Mouse (Mus musculus) liver, adult 2 months (tissue): ENCODE results near the gene Tjp3. TPM values are rescaled to one million over a fixed set of nuclear protein-coding genes. Genes with fewer than 3 reads are reported as not detected.
A peak's percentile ranks its signal among the peaks of the same experiment; 100 is the strongest.

ENCODE experiments used
- DNase-seq: peaks from one replicate; pipeline ENCODE4 v3.0.0-alpha.2; 2011; ENCODE audit warnings: low read depth, low spot score; ENCODE audit errors: extremely low read depth
- H3K27ac ChIP-seq: fragments of 200-500 bp; replicated peaks from 2 replicates; pipeline ENCODE4 v1.5.1; 2012; ENCODE audit warnings: low read depth, mild to moderate bottlenecking, control low read depth, inconsistent platforms, low read length; ENCODE audit not compliant: insufficient read depth
- H3K27me3 ChIP-seq: fragments of 200-500 bp; 2 replicates; pipeline ENCODE4 v1.6.1; 2012; ENCODE audit warnings: mild to moderate bottlenecking, moderate library complexity, low read length, inconsistent platforms; ENCODE audit not compliant: control insufficient read depth, insufficient read depth
- H3K36me3 ChIP-seq: fragments of 200-500 bp; 2 replicates; pipeline ENCODE4 v1.6.1; 2012; ENCODE audit warnings: low read length, inconsistent platforms; ENCODE audit not compliant: control insufficient read depth, insufficient read depth
- H3K4me1 ChIP-seq: fragments of 200-500 bp; 2 replicates; pipeline ENCODE4 v1.6.1; 2011; ENCODE audit warnings: low read length; ENCODE audit not compliant: control insufficient read depth, insufficient read depth
- H3K4me3 ChIP-seq: fragments of 200-500 bp; 2 replicates; pipeline ENCODE4 v1.5.1; 2011; ENCODE audit warnings: low read depth, mild to moderate bottlenecking, control low read depth, low read length, moderate library complexity; ENCODE audit not compliant: insufficient read depth
- H3K79me2 ChIP-seq: fragments of 200-500 bp; 2 replicates; pipeline ENCODE4 v1.6.1; 2012; ENCODE audit warnings: inconsistent platforms, mild to moderate bottlenecking, low read length, moderate library complexity; ENCODE audit not compliant: control insufficient read depth, insufficient read depth
- H3K9ac ChIP-seq: fragments of 200-500 bp; 2 replicates; pipeline ENCODE4 v1.6.1; 2012; ENCODE audit warnings: low read depth, mild to moderate bottlenecking, control low read depth, inconsistent platforms, low read length
- CTCF ChIP-seq: fragments of 200-500 bp; IDR thresholded peaks from 2 replicates; pipeline ENCODE4 v1.5.1; 2011; ENCODE audit warnings: low read depth, low read length, control low read depth
- POLR2A ChIP-seq: fragments of 200-500 bp; IDR thresholded peaks from 2 replicates; pipeline ENCODE4 v1.6.1; 2011; ENCODE audit warnings: low read length, control low read depth; ENCODE audit not compliant: insufficient read depth; ENCODE audit errors: extremely low read depth
- WGBS: fragments of 180-500 bp; shearing (Covaris S2); methylation state at CpG from one replicate; pipeline ENCODE4 v1.1.7; 2018; 5-methylcytosine and 5-hydroxymethylcytosine counted together
- polyA plus RNA-seq: library from polyadenylated mRNA; depleted of rRNA; stranded (reverse); fragments of >200 nt; gene quantifications from 2 replicates; pipeline ENCODE4 v1.2.3, GENCODE M21; 2012
- total RNA-seq: library from RNA; depleted of rRNA; stranded (reverse); fragments of >200 nt; gene quantifications from 2 replicates; pipeline ENCODE4 v1.2.3, GENCODE M21; 2014

Tjp3 gene
- total and polyA plus RNA-seq, 2 experiments: 7.6 to 24.2 TPM

DNA sequence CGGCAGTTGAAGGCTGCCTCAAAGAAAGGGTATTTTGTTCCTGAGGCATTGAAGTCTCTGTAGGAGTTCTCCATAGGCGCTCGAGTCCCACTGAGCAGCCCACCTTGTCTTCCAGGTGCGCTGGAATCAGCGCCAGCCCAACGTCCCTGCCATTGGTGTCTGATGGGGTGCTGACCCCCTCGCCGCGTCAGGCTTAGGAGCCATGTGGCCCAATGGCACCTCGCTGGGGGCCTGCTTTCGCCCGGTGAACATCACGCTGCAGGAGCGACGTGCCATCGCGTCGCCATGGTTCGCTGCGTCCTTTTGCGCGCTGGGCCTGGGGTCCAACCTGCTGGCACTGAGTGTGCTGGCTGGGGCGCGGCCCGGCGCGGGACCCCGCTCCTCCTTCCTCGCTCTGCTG, 40.9 kb upstream of the Tjp3 start:
- Histone ChIP-seq H3K27me3 (no peaks in the 10 kb centered on the region), H3K79me2 (no peaks in the 10 kb centered on the region), H3K4me1 (no peaks in the 10 kb centered on the region; the same call in 1 of the 2 replicates), H3K4me3 (no peak overlapping the region), H3K27ac (no peak overlapping the region), H3K36me3 (no peaks in the 10 kb centered on the region), H3K9ac (no peak overlapping the region)
- TF ChIP-seq CTCF: no peak
- no peak for TF ChIP-seq POLR2A
- no peak for DNase-seq
- WGBS: 35% methylated on average over 29 of the region's 29 CpGs

DNA sequence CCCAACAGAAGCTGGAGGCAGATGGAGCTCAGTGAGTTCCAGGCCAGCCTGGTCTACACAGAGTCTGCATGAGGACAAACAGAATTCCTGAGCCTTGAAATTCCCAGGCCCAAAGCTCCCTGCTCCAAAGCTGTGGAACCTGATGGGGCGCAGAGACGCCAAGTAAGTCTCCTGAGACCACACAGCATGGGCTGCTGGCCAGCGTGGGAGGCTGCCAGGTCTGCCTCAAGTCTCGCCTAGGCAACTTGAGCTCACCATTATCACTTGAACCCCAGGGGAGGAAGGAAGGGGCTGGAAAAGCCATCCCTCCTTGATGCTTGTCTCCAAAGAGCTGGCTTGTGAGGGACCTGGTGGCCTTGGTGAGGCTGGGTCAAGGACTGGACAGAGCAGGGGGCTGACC, 38.6 kb upstream of the Tjp3 start:
- no peak for DNase-seq
- Histone ChIP-seq H3K4me3 (no peak overlapping the region), H3K27me3 (no peaks in the 10 kb centered on the region), H3K9ac (peak overlapping the region; percentile 52; the same call in 1 of the 2 replicates), H3K27ac (peak overlapping the region; percentile 40; the same call in 1 of the 2 replicates), H3K4me1 (no peaks in the 10 kb centered on the region; the same call in 1 of the 2 replicates), H3K36me3 (peaks cover 7% of the 10 kb centered on the region), H3K79me2 (no peaks in the 10 kb centered on the region)
- TF ChIP-seq CTCF (no peak), POLR2A (no peak)
- 79% methylated on average over 4 of the region's 4 CpGs for WGBS

DNA sequence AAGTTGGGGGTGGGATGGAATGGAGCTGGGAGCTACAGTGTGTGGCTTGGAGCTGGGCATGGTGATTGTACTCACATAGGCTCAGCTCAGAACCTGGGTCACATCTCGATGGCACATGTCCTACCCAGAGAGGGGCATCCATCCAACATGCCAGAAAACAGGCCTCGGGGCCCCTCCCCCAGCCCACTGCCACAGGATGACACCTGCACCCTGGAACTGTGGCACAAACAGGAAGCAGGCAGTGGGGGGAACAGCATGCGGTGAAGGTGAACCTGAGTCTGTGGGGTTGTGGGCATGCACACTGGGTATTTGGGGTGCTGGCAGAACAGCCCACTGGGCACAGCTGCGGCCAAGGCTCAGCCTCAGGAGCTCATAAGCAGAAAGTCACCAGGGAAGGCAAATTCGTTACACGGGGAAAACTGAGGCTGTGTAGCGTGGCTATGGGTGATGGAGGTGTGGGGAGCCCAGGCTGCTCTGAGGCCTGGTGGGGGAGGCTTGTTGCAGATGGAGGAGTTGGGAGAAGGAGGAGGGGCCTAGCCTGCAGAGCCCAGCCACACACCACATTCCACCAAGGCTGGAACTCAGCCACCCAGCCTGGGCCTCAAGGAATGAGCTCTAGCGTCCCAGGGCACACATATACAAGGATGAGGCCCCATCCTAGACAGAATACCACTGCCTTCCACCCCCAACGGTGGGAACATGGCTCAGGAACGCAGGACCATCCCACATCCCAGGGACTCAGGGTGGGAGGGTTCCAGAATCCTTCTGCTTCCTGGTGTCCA, 38.0 kb upstream of the Tjp3 start:
- DNase-seq: no peak
- peaks cover 7% of the 10 kb centered on the region for H3K36me3 ChIP-seq
- H3K4me3 ChIP-seq: peak overlapping the region; percentile 40; the same call in 1 of the 2 replicates
- peak overlapping the region; percentile 61 for H3K27ac ChIP-seq
- peak overlapping the region; percentile 52 for H3K9ac ChIP-seq
- H3K4me1 ChIP-seq: no peaks in the 10 kb centered on the region; the same call in 1 of the 2 replicates
- 67% methylated on average over 10 of the region's 10 CpGs for WGBS
- H3K27me3 ChIP-seq: no peaks in the 10 kb centered on the region
- no peaks in the 10 kb centered on the region for H3K79me2 ChIP-seq
- no peak for TF ChIP-seq CTCF
- no peak for TF ChIP-seq POLR2A

DNA sequence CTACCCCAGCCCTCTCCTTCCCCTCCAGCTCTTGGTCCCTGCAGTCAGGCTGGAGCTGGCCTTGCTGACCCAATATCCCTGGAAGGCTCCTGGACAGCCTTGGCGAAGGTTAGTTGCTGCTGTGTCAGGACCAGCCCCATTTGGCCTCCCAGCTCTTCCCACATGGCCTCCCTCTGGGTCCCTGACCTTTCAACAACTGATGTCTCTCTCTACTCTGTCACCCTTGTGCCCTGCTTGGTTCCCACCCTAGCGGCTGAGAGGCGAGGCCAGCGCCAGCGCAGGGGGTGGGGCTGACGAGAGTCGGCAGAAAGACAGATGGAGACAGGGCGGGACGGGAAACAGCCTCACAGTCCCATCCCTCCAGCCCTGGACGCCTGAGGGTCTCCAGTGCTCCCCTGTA, 37.0 kb upstream of the Tjp3 start, which contains the start of gene Tbxa2r:
TSS of gene Tbxa2r (plus strand) at position 346 of the 400 bp plus-strand sequence.
- WGBS: 40% methylated on average over 10 of the region's 10 CpGs
- H3K27ac ChIP-seq: peak within 1 kb of the TSS; percentile 61
- no peaks in the 10 kb centered on the region for H3K27me3 ChIP-seq
- peak within 1 kb of the TSS; percentile 52 for H3K9ac ChIP-seq
- peaks cover 7% of the 10 kb centered on the region for H3K36me3 ChIP-seq
- H3K79me2 ChIP-seq: no peaks in the 10 kb centered on the region
- no peaks in the 10 kb centered on the region; the same call in 1 of the 2 replicates for H3K4me1 ChIP-seq
- DNase-seq: no peak
- H3K4me3 ChIP-seq: peak within 1 kb of the TSS; percentile 40; the same call in 1 of the 2 replicates
- TF ChIP-seq POLR2A: 0 out of 2 replicates have a peak, but pooled peaks have one; percentile 23
- no peak for TF ChIP-seq CTCF

DNA sequence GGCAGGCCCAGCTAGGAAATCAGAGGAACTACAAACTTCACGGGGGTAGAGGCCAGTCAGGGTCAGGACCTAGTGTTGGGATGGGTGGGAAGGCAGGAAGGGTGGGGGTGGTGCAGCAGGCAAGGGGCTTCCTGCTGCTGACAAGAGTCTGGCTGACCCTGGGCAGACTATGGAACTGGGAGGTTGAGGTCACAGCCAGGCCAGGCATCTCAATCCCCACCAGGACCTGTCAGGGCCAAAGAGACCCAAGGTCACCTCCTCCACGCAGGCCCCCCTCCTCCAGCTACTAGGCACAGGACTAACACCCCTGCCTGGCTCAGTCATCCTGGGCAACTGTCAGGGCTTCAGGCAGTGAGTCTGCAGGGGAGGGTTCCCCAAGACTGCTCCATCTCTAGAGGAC, 36.6 kb upstream of the Tjp3 start:
- H3K9ac ChIP-seq: 0 out of 2 replicates have a peak overlapping the region, but pooled peaks have one; percentile 5
- no peak for DNase-seq
- TF ChIP-seq CTCF (no peak), POLR2A (no peak)
- H3K4me3 ChIP-seq: peak overlapping the region; percentile 37; the same call in 1 of the 2 replicates
- no peaks in the 10 kb centered on the region for H3K27me3 ChIP-seq
- H3K4me1 ChIP-seq: no peaks in the 10 kb centered on the region; the same call in 1 of the 2 replicates
- 18% methylated on average over 2 of the region's 2 CpGs for WGBS
- peaks cover 7% of the 10 kb centered on the region for H3K36me3 ChIP-seq
- 0 out of 2 replicates have a peak, but pooled peaks cover under 1% of the 10 kb centered on the region for H3K79me2 ChIP-seq
- H3K27ac ChIP-seq: peak overlapping the region; percentile 61
